Mouse (Mus musculus) cerebellum, adult 8-10 months (tissue): ENCODE measurements around the gene 4930595D18Rik.

Source experiments
- DNase-seq: peaks from one replicate; pipeline ENCODE4 v3.0.0; 2022

Gene 4930595D18Rik

GRCm38 (mm10) chr12:111184476-111184875, at the start of gene 4930595D18Rik:
4930595D18Rik (minus strand) TSS chr12:111184491.
- no peak for DNase-seq

- no peak for DNase-seq
These were observed 49.5 kb upstream of the 4930595D18Rik start for GRCm38 (mm10) chr12:111233798-111234197.

- DNase-seq: no peak
These were observed 46.5 kb upstream of the 4930595D18Rik start for GRCm38 (mm10) chr12:111230793-111231192.

GRCm38 (mm10) chr12:111228488-111228887, 44.2 kb upstream of the 4930595D18Rik start:
- no peak for DNase-seq

GRCm38 (mm10) chr12:111227410-111227809, 43.1 kb upstream of the 4930595D18Rik start:
- DNase-seq: no peak

GRCm38 (mm10) chr12:111225197-111225780, 41.0 kb upstream of the 4930595D18Rik start:
- DNase-seq: no peak

GRCm38 (mm10) chr12:111218867-111219266, 34.6 kb upstream of the 4930595D18Rik start:
- no peak for DNase-seq

- no peak for DNase-seq
These were observed 27.4 kb upstream of the 4930595D18Rik start for GRCm38 (mm10) chr12:111211729-111212128.

- no peak for DNase-seq
These were observed 23.4 kb upstream of the 4930595D18Rik start for GRCm38 (mm10) chr12:111207641-111208040.

- DNase-seq: no peak
These were observed 19.7 kb upstream of the 4930595D18Rik start for GRCm38 (mm10) chr12:111203945-111204344.

GRCm38 (mm10) chr12:111203076-111203475, 18.8 kb upstream of the 4930595D18Rik start:
- DNase-seq: no peak

GRCm38 (mm10) chr12:111196548-111196947, 12.3 kb upstream of the 4930595D18Rik start:
- DNase-seq: no peak

- DNase-seq: peak; percentile 15
These were observed 9.0 kb upstream of the 4930595D18Rik start for GRCm38 (mm10) chr12:111193331-111193730.

- DNase-seq: no peak
These were observed 8.5 kb upstream of the 4930595D18Rik start for GRCm38 (mm10) chr12:111192777-111193176.

- no peak for DNase-seq
These were observed 6.6 kb upstream of the 4930595D18Rik start for GRCm38 (mm10) chr12:111190891-111191290.

- no peak for DNase-seq
These were observed 6.1 kb upstream of the 4930595D18Rik start for GRCm38 (mm10) chr12:111190355-111190754.

- DNase-seq: no peak
These were observed 4.0 kb upstream of the 4930595D18Rik start for GRCm38 (mm10) chr12:111188295-111188694.

- DNase-seq: no peak
These were observed 2.7 kb upstream of the 4930595D18Rik start for GRCm38 (mm10) chr12:111186986-111187385.

- DNase-seq: no peak
These were observed 1.9 kb downstream of the 4930595D18Rik start for GRCm38 (mm10) chr12:111182378-111182777.

GRCm38 (mm10) chr12:111181848-111182247, 2.4 kb downstream of the 4930595D18Rik start:
- no peak for DNase-seq

- DNase-seq: no peak
These were observed 5.5 kb downstream of the 4930595D18Rik start for GRCm38 (mm10) chr12:111178772-111179171.

GRCm38 (mm10) chr12:111168891-111169290, 15.4 kb downstream of the 4930595D18Rik start:
- DNase-seq: no peak

- DNase-seq: peak; percentile 30
These were observed 17.5 kb downstream of the 4930595D18Rik start for GRCm38 (mm10) chr12:111166681-111167289.

GRCm38 (mm10) chr12:111165831-111166591, 18.3 kb downstream of the 4930595D18Rik start, which contains the start of gene Traf3:
Traf3 (plus strand) TSS chr12:111166370.
- DNase-seq: peak; percentile 49
